Mouse (Mus musculus): Measurements from ENCODE around the gene Rab7b.

Gene Rab7b

GRCm38 (mm10) chr1:131738760-131739159 lies 50.3 kb downstream of the Rab7b start:
- no peak for DNase-seq (ENCODE audit: low spot score in 2 of 2)

GRCm38 (mm10) chr1:131739481-131740160 lies 51.1 kb downstream of the Rab7b start:
- DNase-seq (ENCODE audit: low spot score in 2 of 2), result no peak

GRCm38 (mm10) chr1:131743868-131744464 lies 55.5 kb downstream of the Rab7b start, which contains the start of gene Slc26a9:
TSS of gene Slc26a9 (plus strand) at chr1:131744022.
- DNase-seq (ENCODE audit: low spot score in 2 of 2), result no peak

- no peak for DNase-seq (ENCODE audit: low spot score in 2 of 2)
Observed at GRCm38 (mm10) chr1:131745391-131745790, 56.9 kb downstream of the Rab7b start.

- no peak for DNase-seq (ENCODE audit: low spot score in 2 of 2)
Observed at GRCm38 (mm10) chr1:131747761-131748160, 59.3 kb downstream of the Rab7b start.

GRCm38 (mm10) chr1:131748636-131749035 lies 60.1 kb downstream of the Rab7b start:
- DNase-seq (ENCODE audit: low spot score in 2 of 2), result no peak

- DNase-seq (ENCODE audit: low spot score in 2 of 2), result no peak
Observed at GRCm38 (mm10) chr1:131749706-131750545, 61.4 kb downstream of the Rab7b start.

- DNase-seq (ENCODE audit: low spot score in 2 of 2), result no peak
Observed at GRCm38 (mm10) chr1:131751181-131751890, 62.8 kb downstream of the Rab7b start.

GRCm38 (mm10) chr1:131751891-131752311 lies 63.4 kb downstream of the Rab7b start:
- DNase-seq (ENCODE audit: low spot score in 2 of 2), result no peak

GRCm38 (mm10) chr1:131754212-131754829 lies 65.8 kb downstream of the Rab7b start:
- DNase-seq (ENCODE audit: low spot score in 2 of 2), result no peak

GRCm38 (mm10) chr1:131754916-131755315 lies 66.4 kb downstream of the Rab7b start:
- no peak for DNase-seq (ENCODE audit: low spot score in 2 of 2)

- DNase-seq (ENCODE audit: low spot score in 2 of 2), result no peak
Observed at GRCm38 (mm10) chr1:131757211-131757610, 68.7 kb downstream of the Rab7b start.

GRCm38 (mm10) chr1:131758796-131759195 lies 70.3 kb downstream of the Rab7b start:
- no peak for DNase-seq (ENCODE audit: low spot score in 2 of 2)

GRCm38 (mm10) chr1:131759667-131760427 lies 71.4 kb downstream of the Rab7b start:
- no peak for DNase-seq (ENCODE audit: low spot score in 2 of 2)

- DNase-seq (ENCODE audit: low spot score in 2 of 2), result no peak
Observed at GRCm38 (mm10) chr1:131760428-131760820, 71.9 kb downstream of the Rab7b start.

- DNase-seq (ENCODE audit: low spot score in 2 of 2), result no peak
Observed at GRCm38 (mm10) chr1:131761079-131761831, 72.8 kb downstream of the Rab7b start.

- DNase-seq (ENCODE audit: low spot score in 2 of 2), result no peak
Observed at GRCm38 (mm10) chr1:131763683-131764082, 75.2 kb downstream of the Rab7b start.

- DNase-seq (ENCODE audit: low spot score in 2 of 2), result no peak
Observed at GRCm38 (mm10) chr1:131764581-131765338, 76.3 kb downstream of the Rab7b start.

Data from spleen, postnatal 10 days (tissue).